Mouse (Mus musculus) midbrain, embryonic 10.5 days (tissue): ENCODE results near the gene Pigq. TPM values are rescaled to one million over a fixed set of nuclear protein-coding genes. Genes with fewer than 3 reads are reported as not detected.

Experiments
- DNase-seq: peaks from one replicate; pipeline ENCODE4 v3.0.0-alpha.2; 2017; ENCODE audit warnings: low spot score
- H3K27ac ChIP-seq: fragments of 300-500 bp; sonication (generic); replicated peaks from 2 replicates; pipeline ENCODE4 v1.5.1; 2016; ENCODE audit warnings: mild to moderate bottlenecking
- H3K27me3 ChIP-seq: fragments of 300-500 bp; sonication (generic); 2 replicates; pipeline ENCODE4 v1.6.1; 2016; ENCODE audit warnings: low read depth, mild to moderate bottlenecking; ENCODE audit not compliant: poor library complexity, severe bottlenecking
- H3K36me3 ChIP-seq: fragments of 300-500 bp; sonication (generic); 2 replicates; pipeline ENCODE4 v1.6.1; 2016; ENCODE audit warnings: mild to moderate bottlenecking, moderate library complexity
- H3K4me1 ChIP-seq: fragments of 300-500 bp; sonication (generic); 2 replicates; pipeline ENCODE4 v1.6.1; 2016
- H3K4me3 ChIP-seq: fragments of 300-500 bp; sonication (generic); 2 replicates; pipeline ENCODE4 v1.5.1; 2016; ENCODE audit warnings: mild to moderate bottlenecking, moderate library complexity
- H3K9me3 ChIP-seq: fragments of 300-500 bp; sonication (generic); replicated peaks from 2 replicates; pipeline ENCODE4 v1.6.1; 2016; ENCODE audit warnings: mild to moderate bottlenecking
- WGBS: fragments of 180-500 bp; shearing (Covaris S2); methylation state at CpG from one replicate; pipeline ENCODE4 v1.1.7; 2016; 5-methylcytosine and 5-hydroxymethylcytosine counted together
- polyA plus RNA-seq: library from polyadenylated mRNA; unstranded; fragments of >200 nt; fragmentation: Nextera tagmentation; extraction: Ambion mirVana; gene quantifications from 2 replicates; pipeline ENCODE4 v1.2.1, GENCODE M21; 2016

Pigq gene
- polyA plus RNA-seq, 1 experiment from 2014 or later = 64.8 TPM

DNA sequence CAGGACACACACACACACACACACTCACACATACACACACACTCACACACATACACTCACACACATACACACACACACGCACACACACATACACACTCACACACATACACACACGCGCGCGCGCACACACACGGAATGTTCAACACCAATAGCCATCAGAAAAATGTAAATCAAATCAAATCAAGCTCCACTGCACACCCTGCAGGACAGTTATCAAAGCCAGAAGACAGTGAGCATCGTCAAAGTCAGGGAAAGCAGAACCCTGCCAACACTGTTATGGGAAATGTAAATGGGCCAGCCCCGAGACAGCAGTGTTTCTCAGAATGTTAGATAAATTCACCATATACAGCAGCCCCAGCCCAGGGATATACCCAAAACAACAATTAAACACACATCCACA lies 25.7 kb upstream of the Pigq start:
- no peak for DNase-seq
- no peak overlapping the region for H3K4me3 ChIP-seq
- no peak overlapping the region for H3K27ac ChIP-seq
- peaks cover 22% of the 10 kb centered on the region for H3K36me3 ChIP-seq
- WGBS = 96% methylated on average over 9 of the region's 9 CpGs
- no peaks in the 10 kb centered on the region for H3K9me3 ChIP-seq
- H3K27me3 ChIP-seq = no peaks in the 10 kb centered on the region
- H3K4me1 ChIP-seq = no peaks in the 10 kb centered on the region

DNA sequence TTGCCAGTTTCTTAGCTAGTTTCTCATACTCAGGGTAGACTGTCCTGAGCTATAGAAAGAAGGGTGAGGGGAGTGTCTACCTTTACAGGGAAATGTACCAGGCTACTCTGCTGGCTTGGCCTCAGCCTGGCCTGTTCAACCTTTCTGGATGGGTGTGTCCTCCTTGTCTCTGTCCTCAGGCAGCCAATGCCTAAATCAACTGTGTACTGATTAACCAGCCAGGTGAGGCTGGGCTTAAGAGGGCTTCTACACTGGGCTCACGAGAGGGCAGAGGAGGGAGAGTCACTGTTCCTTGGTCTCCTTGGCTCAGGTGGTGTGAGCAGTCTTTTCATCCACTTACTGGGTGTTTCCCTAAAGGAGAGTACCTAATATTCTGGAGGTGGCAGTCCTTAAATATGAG lies 23.4 kb upstream of the Pigq start:
- no peaks in the 10 kb centered on the region for H3K4me1 ChIP-seq
- H3K4me3 ChIP-seq = no peak overlapping the region
- WGBS = 79% methylated on average over 1 of the region's 1 CpGs
- H3K36me3 ChIP-seq = peaks cover 45% of the 10 kb centered on the region
- H3K27me3 ChIP-seq = no peaks in the 10 kb centered on the region
- H3K27ac ChIP-seq = no peak overlapping the region
- no peaks in the 10 kb centered on the region for H3K9me3 ChIP-seq
- no peak for DNase-seq

DNA sequence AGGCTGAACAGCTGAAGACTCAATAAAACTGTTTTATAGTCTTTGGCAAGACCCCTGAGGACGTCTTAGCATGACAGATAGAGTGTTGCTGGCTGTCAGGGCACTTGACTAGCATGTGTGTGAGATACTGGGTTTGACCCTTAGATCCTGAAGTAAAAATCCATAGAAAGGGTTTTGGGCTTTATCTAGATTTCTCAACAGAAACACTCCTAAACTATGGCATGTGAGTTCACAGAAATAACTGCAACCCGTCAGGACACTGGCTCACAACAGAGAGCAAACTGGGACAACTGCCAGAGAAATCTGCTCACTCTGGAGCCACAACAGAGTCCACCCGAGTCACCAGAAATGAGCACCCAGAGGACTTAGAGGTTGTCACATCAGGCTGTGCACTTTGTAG lies 22.9 kb upstream of the Pigq start:
- H3K4me1 ChIP-seq = no peaks in the 10 kb centered on the region
- H3K36me3 ChIP-seq = peaks cover 45% of the 10 kb centered on the region
- H3K4me3 ChIP-seq = no peak overlapping the region
- no peaks in the 10 kb centered on the region for H3K9me3 ChIP-seq
- no peaks in the 10 kb centered on the region for H3K27me3 ChIP-seq
- DNase-seq = no peak
- WGBS = 90% methylated on average over 3 of the region's 3 CpGs
- no peak overlapping the region for H3K27ac ChIP-seq

DNA sequence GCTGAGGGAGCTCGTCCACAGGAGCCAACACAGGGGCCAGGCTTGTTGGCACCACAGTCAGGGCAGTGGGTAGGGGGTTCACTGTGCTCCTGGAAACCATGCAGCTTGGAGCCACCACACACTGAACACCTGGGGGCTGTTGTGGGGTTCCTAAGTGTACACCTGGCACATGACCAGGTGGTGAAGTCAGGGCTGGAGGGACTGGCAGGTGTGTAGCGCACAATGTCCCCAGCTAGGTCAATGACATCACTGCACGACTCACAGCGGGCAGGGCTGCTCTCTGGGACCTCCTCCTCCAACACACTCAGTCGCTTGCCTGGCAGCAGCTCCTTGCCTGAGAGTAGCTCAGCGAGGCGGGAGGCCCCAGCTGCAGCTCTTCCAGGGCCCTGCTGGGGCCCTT lies 19.5 kb upstream of the Pigq start:
- WGBS = 90% methylated on average over 7 of the region's 7 CpGs
- H3K36me3 ChIP-seq = peaks cover 68% of the 10 kb centered on the region
- H3K9me3 ChIP-seq = no peaks in the 10 kb centered on the region
- DNase-seq = no peak
- H3K27ac ChIP-seq = 0 out of 2 replicates have a peak overlapping the region, but pooled peaks have one; percentile 4
- H3K27me3 ChIP-seq = no peaks in the 10 kb centered on the region
- no peak overlapping the region for H3K4me3 ChIP-seq
- no peaks in the 10 kb centered on the region for H3K4me1 ChIP-seq

DNA sequence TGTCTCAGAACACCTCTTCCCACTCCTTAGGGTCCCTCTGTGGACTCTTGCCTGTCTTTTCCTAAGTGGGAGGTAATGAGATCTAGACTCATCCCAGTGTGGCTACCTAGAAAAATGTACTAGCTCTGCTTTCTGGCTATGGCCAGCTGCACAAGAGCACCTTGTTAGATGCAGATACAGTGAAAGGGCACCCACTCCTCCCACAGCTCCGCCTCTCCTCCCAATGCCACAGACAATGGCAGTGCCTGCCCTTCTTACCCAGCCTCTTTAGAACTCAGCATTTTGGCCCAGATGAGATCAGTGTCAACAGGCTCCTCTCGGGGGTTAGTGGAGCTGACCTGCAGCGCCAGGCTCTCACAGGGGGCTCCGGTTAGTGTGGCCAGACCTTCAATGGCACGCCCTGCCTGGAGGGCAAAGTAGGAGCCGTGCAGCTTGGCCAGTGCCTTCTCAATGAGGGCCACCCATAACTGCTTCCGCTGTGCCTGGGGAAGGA lies 17.7 kb upstream of the Pigq start:
- H3K9me3 ChIP-seq = no peaks in the 10 kb centered on the region
- no peak for DNase-seq
- no peaks in the 10 kb centered on the region for H3K27me3 ChIP-seq
- no peak overlapping the region for H3K27ac ChIP-seq
- peaks cover 85% of the 10 kb centered on the region for H3K36me3 ChIP-seq
- no peak overlapping the region for H3K4me3 ChIP-seq
- H3K4me1 ChIP-seq = no peaks in the 10 kb centered on the region
- 93% methylated on average over 7 of the region's 7 CpGs for WGBS

DNA sequence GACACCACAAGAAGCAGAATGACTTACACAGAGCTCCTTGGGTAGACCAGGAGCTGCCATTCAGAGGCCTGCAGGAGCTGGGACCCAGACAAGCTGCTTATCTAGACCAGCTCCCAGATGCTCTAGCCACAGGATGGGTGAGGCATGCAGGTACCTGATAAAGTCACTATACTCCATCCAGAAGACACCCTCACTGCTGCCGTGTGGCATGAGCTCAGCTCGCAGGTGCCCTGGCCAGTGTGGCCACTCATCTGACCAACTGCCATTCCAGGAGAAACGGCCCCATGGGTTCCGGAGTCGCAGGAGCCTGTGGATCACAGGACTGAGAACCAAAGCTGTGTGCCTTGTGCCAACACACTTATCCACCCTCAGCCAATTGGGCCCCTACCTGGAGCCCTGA lies 16.8 kb upstream of the Pigq start:
- Histone ChIP-seq H3K27me3 (no peaks in the 10 kb centered on the region), H3K9me3 (no peaks in the 10 kb centered on the region), H3K4me1 (0 out of 2 replicates have a peak, but pooled peaks cover 2% of the 10 kb centered on the region), H3K4me3 (no peak overlapping the region), H3K36me3 (peaks cover 89% of the 10 kb centered on the region), H3K27ac (no peak overlapping the region)
- DNase-seq = no peak
- 94% methylated on average over 5 of the region's 5 CpGs for WGBS

DNA sequence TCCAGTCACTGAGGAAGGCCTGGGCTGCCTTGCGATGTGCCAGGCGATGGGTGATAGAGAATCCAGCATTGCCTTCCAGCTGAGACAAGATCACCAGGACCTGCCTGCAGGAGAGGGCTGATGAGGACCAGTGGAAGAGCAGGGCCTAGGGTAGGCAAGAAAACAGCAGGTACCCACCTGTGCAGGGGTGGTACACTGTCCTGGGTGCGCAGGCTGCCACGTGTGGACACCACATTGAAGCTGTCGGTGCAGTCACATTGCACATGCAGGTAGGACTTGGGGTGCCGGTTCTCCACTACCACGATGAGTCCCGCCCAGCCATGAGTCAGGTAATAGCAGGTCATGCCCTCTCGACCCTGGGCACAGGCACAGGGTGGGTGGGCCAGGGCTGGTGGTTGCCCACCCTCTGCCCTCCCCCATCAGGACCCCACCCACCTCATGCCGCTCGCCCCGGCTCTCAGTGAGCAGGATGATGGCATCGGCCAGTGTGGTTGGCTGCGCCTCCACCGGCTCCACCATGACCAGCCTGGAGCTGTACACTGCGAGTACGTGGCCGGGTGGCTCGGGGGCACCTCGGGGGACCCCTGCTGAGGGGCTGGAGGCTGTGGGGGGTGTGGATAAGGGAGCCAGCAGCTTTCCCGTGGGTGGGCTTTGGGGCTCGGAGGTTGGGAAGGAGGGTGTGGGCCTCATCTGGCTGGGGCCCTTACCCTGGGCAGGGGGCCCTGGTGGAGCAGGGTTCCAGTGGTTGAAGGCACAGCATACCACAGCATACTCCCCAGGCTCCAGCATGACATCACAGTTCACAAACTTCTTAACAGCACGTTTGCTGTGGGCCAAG lies 15.1 kb upstream of the Pigq start:
- WGBS = 97% methylated on average over 23 of the region's 23 CpGs
- Histone ChIP-seq H3K9me3 (no peaks in the 10 kb centered on the region), H3K36me3 (peaks cover 77% of the 10 kb centered on the region), H3K4me3 (no peak overlapping the region), H3K27ac (no peak overlapping the region), H3K4me1 (0 out of 2 replicates have a peak, but pooled peaks cover 2% of the 10 kb centered on the region), H3K27me3 (0 out of 2 replicates have a peak, but pooled peaks cover under 1% of the 10 kb centered on the region)
- DNase-seq = no peak

DNA sequence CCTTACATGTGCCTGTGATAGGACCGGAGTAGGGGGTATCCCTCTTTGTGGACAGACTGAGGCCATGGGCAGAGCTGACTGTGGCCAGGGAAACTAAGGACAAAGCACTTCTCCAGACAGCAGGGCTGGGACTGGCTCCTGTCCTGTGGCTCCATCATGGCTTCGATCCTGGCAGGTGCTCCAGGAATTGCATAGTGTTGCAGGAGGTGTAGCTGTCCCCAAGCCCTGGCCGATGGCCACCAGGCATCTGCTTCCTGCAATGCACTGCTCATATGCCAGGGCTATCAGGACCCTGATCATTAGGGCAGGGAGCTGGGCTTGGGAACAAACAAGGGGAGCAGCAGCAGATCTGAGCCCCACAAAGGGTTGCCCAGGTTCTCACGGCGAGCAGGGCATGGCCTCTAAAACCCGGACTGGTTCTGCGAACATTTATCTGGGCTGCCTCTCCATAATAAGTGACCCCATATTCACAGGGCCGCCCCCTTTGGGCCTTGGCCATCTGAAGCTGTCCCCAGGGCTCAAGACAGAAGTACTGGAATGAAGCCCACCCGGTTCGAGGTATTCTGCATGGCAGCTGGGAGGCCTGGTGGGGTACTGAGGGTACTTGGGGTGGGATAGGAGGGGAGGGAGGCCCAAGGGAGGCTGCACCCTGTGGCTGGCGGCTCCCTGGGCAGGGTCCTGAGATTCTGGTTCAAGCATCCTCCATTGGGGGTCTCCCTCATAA lies 14.2 kb upstream of the Pigq start:
- no peak overlapping the region for H3K4me3 ChIP-seq
- WGBS = 92% methylated on average over 11 of the region's 11 CpGs
- H3K36me3 ChIP-seq = peaks cover 68% of the 10 kb centered on the region
- peaks cover 10% of the 10 kb centered on the region for H3K27me3 ChIP-seq
- H3K27ac ChIP-seq = no peak overlapping the region
- H3K9me3 ChIP-seq = no peaks in the 10 kb centered on the region
- 0 out of 2 replicates have a peak, but pooled peaks cover 2% of the 10 kb centered on the region for H3K4me1 ChIP-seq
- no peak for DNase-seq

DNA sequence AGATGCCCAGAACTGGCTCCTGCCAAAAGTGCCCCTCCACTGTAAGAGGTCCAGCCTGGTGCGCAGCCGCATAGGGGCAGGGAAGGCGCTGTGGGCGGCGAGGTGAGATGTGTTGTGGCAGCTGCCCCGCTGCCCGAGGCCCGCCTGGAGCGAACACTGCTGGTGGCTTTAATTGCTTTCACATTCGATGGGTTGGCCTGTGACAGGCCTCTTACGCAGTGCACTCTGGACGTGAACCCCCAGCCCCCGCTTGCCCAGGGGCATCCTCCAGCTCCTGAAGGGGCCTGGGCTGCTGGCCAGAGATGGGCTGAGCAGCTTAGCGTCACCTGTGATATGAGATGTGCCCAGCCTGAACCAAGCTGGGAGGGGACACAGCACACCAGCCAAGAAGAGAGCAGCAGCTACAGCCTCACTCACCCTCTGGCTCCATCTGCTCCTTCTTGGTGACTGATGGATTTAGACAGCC lies 12.9 kb upstream of the Pigq start:
- Histone ChIP-seq H3K9me3 (no peaks in the 10 kb centered on the region), H3K27ac (no peak overlapping the region), H3K36me3 (peaks cover 55% of the 10 kb centered on the region), H3K4me3 (no peak overlapping the region), H3K27me3 (peaks cover 23% of the 10 kb centered on the region), H3K4me1 (0 out of 2 replicates have a peak, but pooled peaks cover 2% of the 10 kb centered on the region)
- no peak for DNase-seq
- WGBS = 90% methylated on average over 14 of the region's 14 CpGs

DNA sequence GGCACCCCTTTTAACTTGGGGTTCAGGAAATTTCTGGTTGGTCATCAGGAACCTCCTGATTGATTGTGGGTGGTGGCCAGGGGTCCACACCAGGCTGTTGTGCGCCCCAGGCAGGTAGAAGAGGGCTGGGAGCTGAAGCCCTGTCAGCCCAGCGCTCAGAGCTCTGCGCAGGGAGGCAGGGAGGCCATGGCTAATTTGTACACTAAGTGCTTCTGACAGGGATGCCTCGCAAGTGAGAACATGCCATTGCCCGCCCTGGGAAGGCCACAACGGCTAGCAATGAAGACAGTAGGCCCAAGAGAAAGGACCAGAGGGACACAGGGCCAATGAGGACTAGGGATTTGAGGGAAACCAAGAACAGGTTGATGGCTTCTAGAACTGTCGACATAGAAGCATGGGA lies 11.9 kb upstream of the Pigq start:
- Histone ChIP-seq H3K9me3 (no peaks in the 10 kb centered on the region), H3K27me3 (peaks cover 33% of the 10 kb centered on the region), H3K4me3 (no peak overlapping the region), H3K4me1 (peaks cover 11% of the 10 kb centered on the region), H3K36me3 (peaks cover 45% of the 10 kb centered on the region), H3K27ac (no peak overlapping the region)
- WGBS = 88% methylated on average over 7 of the region's 7 CpGs
- DNase-seq = no peak

DNA sequence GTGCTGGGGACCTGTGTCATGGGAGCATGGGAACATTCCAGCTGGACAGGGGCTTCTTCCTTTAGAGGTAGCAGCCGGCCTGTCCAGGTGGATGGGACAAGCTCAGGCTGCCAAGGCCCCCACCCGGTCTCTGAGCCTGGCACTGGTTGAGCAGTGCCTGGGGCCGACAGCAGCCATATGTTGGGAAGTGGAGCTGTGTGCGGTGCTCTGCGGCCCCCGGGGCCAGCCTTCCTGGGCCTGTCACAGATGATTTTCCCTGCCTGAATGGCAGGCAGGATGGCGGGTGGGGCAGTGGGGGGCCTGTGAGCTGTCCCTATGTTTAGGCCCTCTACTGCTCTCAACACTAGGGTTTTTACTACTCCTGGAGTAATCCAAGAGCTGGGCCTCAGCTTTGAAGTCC lies 11.5 kb upstream of the Pigq start:
- H3K4me3 ChIP-seq = no peak overlapping the region
- H3K4me1 ChIP-seq = peaks cover 15% of the 10 kb centered on the region
- peaks cover 41% of the 10 kb centered on the region for H3K36me3 ChIP-seq
- no peak for DNase-seq
- H3K27ac ChIP-seq = no peak overlapping the region
- peaks cover 37% of the 10 kb centered on the region for H3K27me3 ChIP-seq
- WGBS = 76% methylated on average over 7 of the region's 7 CpGs
- no peaks in the 10 kb centered on the region for H3K9me3 ChIP-seq

DNA sequence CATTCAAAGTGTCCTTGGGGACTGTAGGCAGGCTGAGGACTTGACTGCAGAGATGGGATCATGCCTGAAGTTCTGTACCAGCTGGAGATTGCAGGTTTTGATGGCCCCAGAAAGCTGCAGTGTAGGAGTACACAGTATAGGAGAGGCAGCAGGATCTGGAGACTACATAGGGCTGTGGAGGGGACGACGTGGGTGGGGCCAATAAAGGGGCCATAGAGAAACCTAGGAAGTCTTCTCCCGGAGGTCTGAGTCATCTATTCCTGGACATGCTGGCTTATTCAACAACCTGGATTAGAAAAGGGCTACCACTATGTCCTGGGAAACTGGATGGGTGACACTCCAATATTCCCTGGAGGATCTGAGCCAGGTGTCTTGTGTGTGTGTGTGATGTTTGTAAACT lies 11.0 kb upstream of the Pigq start:
- no peaks in the 10 kb centered on the region for H3K9me3 ChIP-seq
- H3K4me3 ChIP-seq = no peak overlapping the region
- 73% methylated on average over 3 of the region's 3 CpGs for WGBS
- no peak for DNase-seq
- H3K27ac ChIP-seq = no peak overlapping the region
- peaks cover 18% of the 10 kb centered on the region for H3K4me1 ChIP-seq
- peaks cover 42% of the 10 kb centered on the region for H3K27me3 ChIP-seq
- peaks cover 37% of the 10 kb centered on the region for H3K36me3 ChIP-seq

DNA sequence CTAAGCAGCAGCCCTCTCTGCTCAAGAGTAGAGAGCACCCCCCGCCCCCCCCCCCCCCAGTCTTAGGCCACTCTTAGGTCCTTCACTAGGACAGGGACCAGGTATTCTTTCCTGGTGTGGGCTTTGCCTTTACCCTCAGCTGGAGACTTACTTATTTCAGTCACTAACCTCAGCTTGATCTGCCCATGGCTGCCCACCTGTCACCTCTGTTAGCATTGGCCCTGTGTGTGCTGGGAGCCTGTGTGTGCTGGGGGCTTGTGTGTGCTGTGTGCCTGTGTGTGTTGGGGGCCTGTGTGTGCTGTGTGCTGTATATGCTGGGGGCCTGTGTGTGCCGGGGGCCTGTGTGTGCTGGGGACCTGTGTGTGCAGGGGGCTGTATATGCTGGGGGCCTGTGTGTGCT lies 9.9 kb upstream of the Pigq start:
- H3K27me3 ChIP-seq = peaks cover 52% of the 10 kb centered on the region

More for the DNA sequence above, 9.9 kb upstream of the Pigq start:
- H3K9me3 ChIP-seq = no peaks in the 10 kb centered on the region
- no peak overlapping the region for H3K27ac ChIP-seq
- peaks cover 26% of the 10 kb centered on the region for H3K36me3 ChIP-seq
- DNase-seq = no peak
- WGBS = 83% methylated on average over 2 of the region's 2 CpGs
- H3K4me3 ChIP-seq = no peak overlapping the region
- peaks cover 21% of the 10 kb centered on the region for H3K4me1 ChIP-seq
